Mouse (Mus musculus): ENCODE results near the gene Ttf1.

DNA sequence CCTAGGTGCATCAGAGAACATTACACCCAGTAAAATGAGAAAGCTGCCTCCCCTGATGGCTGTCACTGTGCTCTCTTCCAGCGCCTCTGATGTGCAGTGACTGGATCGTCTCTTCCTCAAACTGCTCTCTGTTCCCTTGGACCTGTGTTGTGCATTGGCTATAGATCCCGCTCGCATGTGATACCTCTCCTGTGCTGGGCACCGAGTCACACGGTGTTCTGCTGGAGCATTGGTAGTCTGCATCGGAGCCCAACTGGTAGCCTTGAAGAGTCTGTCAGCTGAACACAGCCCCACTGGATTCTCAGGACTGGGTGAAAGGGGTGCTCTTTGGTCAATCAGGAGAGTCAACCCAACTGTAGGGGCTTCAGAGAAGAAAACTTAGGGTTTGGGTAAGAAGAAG, 26.0 kb downstream of the Ttf1 start:
- no peak for TF ChIP-seq POLR2A (IDR thresholded peaks at IDR 0.05; ENCODE audit: low read depth, low read length)
- TF ChIP-seq CTCF (IDR thresholded peaks at IDR 0.05; ENCODE audit: extremely low read depth, insufficient read length, insufficient replicate concordance, low read depth, low read length): no peak
